Mouse (Mus musculus): ENCODE data around the gene Gli3. TPM values are rescaled to one million over a fixed set of nuclear protein-coding genes. Genes with fewer than 3 reads are reported as not detected.

Gene Gli3
- polyA plus RNA-seq, 1 experiment, result 24.7 TPM

- no peak overlapping the region for H3K4me3 ChIP-seq (ENCODE audit: low read depth, low read length)
- H3K27me3 ChIP-seq (ENCODE audit: control insufficient read depth, insufficient read depth, low read length, poor library complexity, severe bottlenecking), result no peaks in the 10 kb centered on the region
- no peaks in the 10 kb centered on the region for H3K36me3 ChIP-seq (ENCODE audit: control insufficient read depth, insufficient read depth, low read length, poor library complexity, severe bottlenecking)
- H3K4me1 ChIP-seq (ENCODE audit: control insufficient read depth, insufficient read depth, low read length), result no peaks in the 10 kb centered on the region
- H3K9ac ChIP-seq (ENCODE audit: low read depth, poor library complexity, severe bottlenecking), result no peak overlapping the region
- no peaks in the 10 kb centered on the region for H3K9me3 ChIP-seq (replicated peaks; ENCODE audit: control insufficient read depth, insufficient read depth, low read length, poor library complexity, severe bottlenecking)
- no peak for TF ChIP-seq POLR2A (IDR thresholded peaks at IDR 0.05; ENCODE audit: insufficient read depth, low read length)
- H3K27ac ChIP-seq (ENCODE audit: insufficient read depth, low read length), result no peak overlapping the region
These were observed 155.1 kb downstream of the Gli3 start for GRCm38 (mm10) chr13:15618051-15618692.

GRCm38 (mm10) chr13:15621009-15621408 lies 158.0 kb downstream of the Gli3 start:
- TF ChIP-seq EP300 (IDR thresholded peaks at IDR 0.05; ENCODE audit: insufficient read depth, low read depth, low read length) (no peak), POLR2A (IDR thresholded peaks at IDR 0.05; ENCODE audit: insufficient read depth, low read length) (no peak), CTCF (IDR thresholded peaks at IDR 0.05; ENCODE audit: low read depth, low read length) (no peak)
- Histone ChIP-seq H3K27ac (ENCODE audit: insufficient read depth, low read length) (no peak overlapping the region), H3K9me3 (replicated peaks; ENCODE audit: control insufficient read depth, insufficient read depth, low read length, poor library complexity, severe bottlenecking) (no peaks in the 10 kb centered on the region), H3K27me3 (ENCODE audit: control insufficient read depth, insufficient read depth, low read length, poor library complexity, severe bottlenecking) (no peaks in the 10 kb centered on the region), H3K4me1 (ENCODE audit: control insufficient read depth, insufficient read depth, low read length) (no peaks in the 10 kb centered on the region), H3K36me3 (ENCODE audit: control insufficient read depth, insufficient read depth, low read length, poor library complexity, severe bottlenecking) (no peaks in the 10 kb centered on the region), H3K9ac (ENCODE audit: low read depth, poor library complexity, severe bottlenecking) (no peak overlapping the region), H3K4me3 (ENCODE audit: low read depth, low read length) (no peak overlapping the region)

DNA sequence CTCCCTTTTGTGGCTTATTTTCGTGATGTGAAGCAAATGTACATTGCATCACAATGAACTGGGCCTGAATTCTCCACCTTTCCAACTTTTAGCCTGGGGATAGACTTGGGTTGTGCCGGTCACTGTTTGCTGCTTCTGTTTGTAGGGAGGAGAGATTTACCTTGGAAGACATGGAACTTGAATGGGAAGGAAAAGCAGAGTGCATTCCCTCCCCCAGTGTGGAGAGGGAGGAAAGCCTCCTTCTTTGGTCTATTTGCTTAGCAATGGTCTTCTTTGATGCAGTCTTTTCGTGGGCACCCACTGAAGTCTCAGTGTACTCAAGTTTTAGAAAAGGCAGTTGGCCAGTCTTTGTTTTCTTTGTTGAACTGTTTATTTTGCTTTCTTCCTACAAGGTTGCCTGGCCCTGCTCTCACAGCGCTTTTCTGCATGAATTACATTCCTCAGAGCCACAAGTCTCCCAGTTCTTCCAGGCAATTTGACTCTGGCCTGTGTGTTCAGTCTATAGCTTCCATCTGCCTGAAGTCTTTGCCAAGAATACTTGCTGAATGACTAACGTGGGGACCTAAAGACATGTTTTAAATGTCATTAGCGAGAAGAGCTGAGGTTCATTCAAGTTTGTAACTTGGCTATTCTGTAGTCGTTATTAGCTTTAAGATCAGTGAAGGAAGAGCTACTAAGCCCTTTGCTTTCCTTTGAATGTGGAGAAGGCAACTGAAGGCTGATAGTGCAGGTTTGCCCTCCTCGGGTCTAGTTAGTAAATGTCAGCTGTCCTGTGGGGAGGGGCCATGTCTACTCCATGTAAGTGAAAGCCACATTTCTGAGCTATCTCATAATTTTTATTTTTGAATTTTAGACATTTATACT lies 161.7 kb downstream of the Gli3 start:
- H3K9me3 ChIP-seq (replicated peaks; ENCODE audit: control insufficient read depth, insufficient read depth, low read length, poor library complexity, severe bottlenecking), result no peaks in the 10 kb centered on the region
- H3K4me3 ChIP-seq (ENCODE audit: low read depth, low read length), result no peak overlapping the region
- H3K4me1 ChIP-seq (ENCODE audit: control insufficient read depth, insufficient read depth, low read length), result no peaks in the 10 kb centered on the region
- H3K27ac ChIP-seq (ENCODE audit: insufficient read depth, low read length), result peak overlapping the region; percentile 32; the same call in 1 of the 2 replicates
- no peaks in the 10 kb centered on the region for H3K27me3 ChIP-seq (ENCODE audit: control insufficient read depth, insufficient read depth, low read length, poor library complexity, severe bottlenecking)
- H3K9ac ChIP-seq (ENCODE audit: low read depth, poor library complexity, severe bottlenecking), result no peak overlapping the region
- no peaks in the 10 kb centered on the region for H3K36me3 ChIP-seq (ENCODE audit: control insufficient read depth, insufficient read depth, low read length, poor library complexity, severe bottlenecking)
- TF ChIP-seq CTCF (IDR thresholded peaks at IDR 0.05; ENCODE audit: low read depth, low read length) (no peak), EP300 (IDR thresholded peaks at IDR 0.05; ENCODE audit: insufficient read depth, low read depth, low read length) (no peak), POLR2A (IDR thresholded peaks at IDR 0.05; ENCODE audit: insufficient read depth, low read length) (no peak)

- Histone ChIP-seq H3K36me3 (ENCODE audit: control insufficient read depth, insufficient read depth, low read length, poor library complexity, severe bottlenecking) (no peaks in the 10 kb centered on the region), H3K4me1 (ENCODE audit: control insufficient read depth, insufficient read depth, low read length) (no peaks in the 10 kb centered on the region)
These were observed 178.5 kb downstream of the Gli3 start for GRCm38 (mm10) chr13:15641548-15641947.

DNA sequence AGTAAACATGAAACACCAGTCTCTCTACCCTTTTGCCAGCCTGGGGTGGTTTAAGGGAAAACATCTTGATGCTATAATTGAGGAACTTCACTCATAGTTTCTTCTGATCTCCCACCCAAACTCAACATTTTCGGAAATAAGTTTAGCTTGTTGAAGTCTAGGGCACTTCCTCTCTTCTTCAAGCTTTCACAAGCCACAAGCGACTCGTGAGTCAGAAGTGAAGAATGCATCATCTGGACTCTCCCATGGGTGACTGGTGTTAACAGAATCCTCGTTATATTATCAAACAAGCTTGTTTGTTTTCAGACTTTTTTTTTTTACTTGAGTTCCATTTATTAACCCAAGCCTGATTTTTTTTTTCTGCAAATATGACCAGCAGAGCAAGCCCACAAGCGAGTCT lies 197.5 kb downstream of the Gli3 start:
- TF ChIP-seq CTCF (IDR thresholded peaks at IDR 0.05; ENCODE audit: low read depth, low read length) (no peak), EP300 (IDR thresholded peaks at IDR 0.05; ENCODE audit: insufficient read depth, low read depth, low read length) (no peak), POLR2A (IDR thresholded peaks at IDR 0.05; ENCODE audit: insufficient read depth, low read length) (no peak)
- Histone ChIP-seq H3K4me1 (ENCODE audit: control insufficient read depth, insufficient read depth, low read length) (no peaks in the 10 kb centered on the region), H3K27ac (ENCODE audit: insufficient read depth, low read length) (no peak overlapping the region), H3K36me3 (ENCODE audit: control insufficient read depth, insufficient read depth, low read length, poor library complexity, severe bottlenecking) (no peaks in the 10 kb centered on the region), H3K9me3 (replicated peaks; ENCODE audit: control insufficient read depth, insufficient read depth, low read length, poor library complexity, severe bottlenecking) (no peaks in the 10 kb centered on the region), H3K9ac (ENCODE audit: low read depth, poor library complexity, severe bottlenecking) (no peak overlapping the region), H3K27me3 (ENCODE audit: control insufficient read depth, insufficient read depth, low read length, poor library complexity, severe bottlenecking) (no peaks in the 10 kb centered on the region), H3K4me3 (ENCODE audit: low read depth, low read length) (no peak overlapping the region)

More at GRCm38 (mm10) chr13:15641548-15641947, 178.5 kb downstream of the Gli3 start:
- TF ChIP-seq EP300 (IDR thresholded peaks at IDR 0.05; ENCODE audit: insufficient read depth, low read depth, low read length) (no peak), POLR2A (IDR thresholded peaks at IDR 0.05; ENCODE audit: insufficient read depth, low read length) (no peak), CTCF (IDR thresholded peaks at IDR 0.05; ENCODE audit: low read depth, low read length) (no peak)
- Histone ChIP-seq H3K9ac (ENCODE audit: low read depth, poor library complexity, severe bottlenecking) (no peak overlapping the region), H3K27me3 (ENCODE audit: control insufficient read depth, insufficient read depth, low read length, poor library complexity, severe bottlenecking) (no peaks in the 10 kb centered on the region), H3K9me3 (replicated peaks; ENCODE audit: control insufficient read depth, insufficient read depth, low read length, poor library complexity, severe bottlenecking) (no peaks in the 10 kb centered on the region), H3K27ac (ENCODE audit: insufficient read depth, low read length) (no peak overlapping the region), H3K4me3 (ENCODE audit: low read depth, low read length) (no peak overlapping the region)

GRCm38 (mm10) chr13:15662375-15662774 lies 199.3 kb downstream of the Gli3 start:
- TF ChIP-seq CTCF (IDR thresholded peaks at IDR 0.05; ENCODE audit: low read depth, low read length) (no peak), EP300 (IDR thresholded peaks at IDR 0.05; ENCODE audit: insufficient read depth, low read depth, low read length) (no peak), POLR2A (IDR thresholded peaks at IDR 0.05; ENCODE audit: insufficient read depth, low read length) (no peak)
- no peak overlapping the region for H3K27ac ChIP-seq (ENCODE audit: insufficient read depth, low read length)
- H3K27me3 ChIP-seq (ENCODE audit: control insufficient read depth, insufficient read depth, low read length, poor library complexity, severe bottlenecking), result no peaks in the 10 kb centered on the region
- H3K4me3 ChIP-seq (ENCODE audit: low read depth, low read length), result no peak overlapping the region
- no peak overlapping the region for H3K9ac ChIP-seq (ENCODE audit: low read depth, poor library complexity, severe bottlenecking)
- H3K36me3 ChIP-seq (ENCODE audit: control insufficient read depth, insufficient read depth, low read length, poor library complexity, severe bottlenecking), result no peaks in the 10 kb centered on the region
- no peaks in the 10 kb centered on the region for H3K9me3 ChIP-seq (replicated peaks; ENCODE audit: control insufficient read depth, insufficient read depth, low read length, poor library complexity, severe bottlenecking)
- H3K4me1 ChIP-seq (ENCODE audit: control insufficient read depth, insufficient read depth, low read length), result no peaks in the 10 kb centered on the region
